Mouse (Mus musculus) layer of hippocampus, postnatal 36 days (tissue): ENCODE data around the gene Nrip1. TPM values are rescaled to one million over a fixed set of nuclear protein-coding genes. Genes with fewer than 3 reads are reported as not detected.

ENCODE experiments used
- DNase-seq, 2 experiments: peaks; one replicate each; pipeline ENCODE4 v3.0.0; 2022
- total RNA-seq, 2 experiments: library from RNA; stranded (reverse); gene quantifications; 2 replicates each; pipeline ENCODE4 v1.2.3; 2021

The Nrip1 gene
- total RNA-seq, 2 experiments from 2014 or later, result 55.6 to 60.4 TPM

DNA sequence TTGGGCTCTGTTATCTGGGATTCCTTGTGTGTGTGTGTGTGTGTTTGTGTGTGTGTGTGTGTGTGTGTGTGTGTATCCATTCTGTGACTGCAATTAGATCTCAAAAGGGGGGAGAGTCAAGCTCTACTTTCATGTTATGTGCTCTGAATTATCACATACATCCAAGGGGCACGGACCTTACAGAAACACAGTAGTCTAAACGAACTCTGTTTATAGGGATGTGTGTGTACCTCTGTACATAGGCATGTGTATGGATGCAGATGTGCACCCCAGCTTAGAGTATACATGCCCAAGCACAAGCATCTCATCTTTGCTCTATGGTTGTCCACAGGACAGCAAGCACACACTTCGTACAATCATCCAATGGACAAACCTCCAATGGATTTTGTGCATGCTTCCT lies 98.0 kb downstream of the Nrip1 start:
- DNase-seq, result no peak

GRCm38 (mm10) chr16:76275166-76275565 lies 98.5 kb downstream of the Nrip1 start:
- DNase-seq, result no peak

DNA sequence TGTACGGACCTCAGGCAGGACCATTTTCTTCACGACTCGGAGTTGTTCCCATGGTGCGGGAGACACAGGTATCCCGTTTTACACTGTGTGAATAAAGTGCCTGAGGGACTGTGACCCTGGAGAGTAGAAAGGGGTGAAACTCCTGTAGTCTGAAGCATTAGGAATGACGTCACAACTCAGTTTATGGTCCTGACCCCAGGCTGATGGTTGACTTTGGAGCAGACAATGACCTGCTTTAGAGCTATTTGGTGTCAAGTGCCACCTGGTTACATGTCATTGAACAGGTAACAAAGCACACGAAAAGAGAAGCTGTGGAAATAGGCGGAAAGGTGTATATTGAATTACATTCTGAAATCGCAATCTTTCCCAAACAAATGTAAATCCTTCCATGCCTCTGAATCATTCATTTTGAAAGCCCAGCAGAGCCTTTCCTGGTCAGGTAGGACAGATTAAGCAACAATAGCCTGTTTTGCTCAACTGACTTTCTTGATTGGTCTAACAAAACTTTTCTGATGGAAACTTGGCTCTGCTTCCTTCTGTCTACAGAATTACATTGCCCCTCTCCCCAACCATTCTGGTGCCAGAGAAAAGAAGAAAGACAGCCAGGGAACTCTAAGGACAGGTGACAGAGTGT lies 106.9 kb downstream of the Nrip1 start:
- DNase-seq, result no peak

DNA sequence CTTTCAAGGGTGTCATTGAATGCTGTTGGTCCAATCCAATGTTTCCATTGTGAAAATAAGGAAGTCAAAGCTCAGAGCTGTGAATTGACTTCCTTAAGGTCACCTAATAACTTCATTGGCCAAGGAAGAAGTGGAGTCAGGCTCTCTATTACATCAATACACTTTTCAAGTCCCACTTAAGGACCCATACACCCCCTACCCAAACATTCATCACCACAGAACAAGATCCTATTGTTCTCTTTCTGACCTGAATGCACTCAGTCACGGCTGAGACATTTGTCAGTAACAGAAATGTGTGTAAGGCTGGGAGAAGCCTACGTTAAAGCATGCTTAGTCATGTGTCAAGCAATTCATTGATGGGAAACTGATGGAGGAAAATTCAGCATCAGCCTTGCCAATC lies 107.8 kb downstream of the Nrip1 start:
- no peak for DNase-seq

DNA sequence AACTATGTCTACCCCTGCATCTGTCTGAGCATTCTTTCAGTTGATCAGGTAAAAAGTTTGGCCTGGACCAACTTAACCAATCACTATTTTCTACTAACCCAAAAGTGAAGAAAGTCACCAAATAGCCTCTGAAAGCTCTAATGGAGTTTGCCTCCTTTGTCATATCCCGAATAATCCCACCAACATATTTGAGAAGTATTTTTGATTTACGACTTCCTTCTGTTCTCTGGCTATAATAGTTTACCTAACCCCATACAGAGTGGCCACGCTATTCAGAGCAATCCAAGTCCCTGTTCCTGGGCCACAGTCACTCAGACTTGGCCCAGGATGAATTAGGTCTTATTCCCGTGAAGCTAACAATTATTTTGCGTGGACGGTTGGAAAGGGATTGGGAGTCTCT lies 108.3 kb downstream of the Nrip1 start:
- no peak for DNase-seq

DNA sequence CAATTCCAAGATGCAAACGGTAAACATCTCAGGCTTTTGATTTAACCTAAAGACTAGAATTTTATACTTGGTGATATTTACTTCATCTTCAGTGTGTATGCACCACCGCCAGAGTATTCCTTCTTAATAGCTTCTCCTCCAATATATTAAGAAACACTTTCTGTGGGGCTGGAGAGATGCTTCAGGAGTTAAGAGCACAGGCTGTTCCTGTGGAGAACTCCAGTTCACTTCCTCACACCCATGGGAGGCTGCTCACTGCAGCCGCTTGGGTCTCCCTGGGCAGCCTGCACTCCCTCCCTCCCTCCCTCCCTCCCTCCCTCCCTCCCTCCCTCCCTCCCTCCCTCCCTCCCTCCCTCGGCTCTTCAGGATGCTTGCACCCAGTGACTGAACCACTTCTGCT lies 110.2 kb downstream of the Nrip1 start:
- DNase-seq, result no peak

DNA sequence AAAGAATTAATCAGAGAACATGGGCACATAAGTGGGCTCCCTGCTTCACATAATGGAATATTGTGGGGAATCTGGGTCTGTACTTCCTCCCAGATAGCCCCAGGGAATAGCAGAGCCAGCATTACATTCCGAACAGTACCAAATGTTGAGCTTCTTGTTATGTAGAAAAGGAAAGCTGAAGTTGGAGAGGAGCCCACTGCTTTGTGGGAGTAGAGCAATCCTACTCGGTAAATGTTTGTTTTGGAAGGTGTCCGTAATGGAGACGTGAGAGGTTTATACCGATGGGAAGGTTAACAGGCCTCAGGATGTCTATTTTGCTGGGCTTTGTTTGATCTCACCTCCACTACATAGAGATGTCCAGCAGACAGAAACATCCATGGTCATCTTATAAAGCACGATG lies 113.3 kb downstream of the Nrip1 start:
- no peak for DNase-seq

DNA sequence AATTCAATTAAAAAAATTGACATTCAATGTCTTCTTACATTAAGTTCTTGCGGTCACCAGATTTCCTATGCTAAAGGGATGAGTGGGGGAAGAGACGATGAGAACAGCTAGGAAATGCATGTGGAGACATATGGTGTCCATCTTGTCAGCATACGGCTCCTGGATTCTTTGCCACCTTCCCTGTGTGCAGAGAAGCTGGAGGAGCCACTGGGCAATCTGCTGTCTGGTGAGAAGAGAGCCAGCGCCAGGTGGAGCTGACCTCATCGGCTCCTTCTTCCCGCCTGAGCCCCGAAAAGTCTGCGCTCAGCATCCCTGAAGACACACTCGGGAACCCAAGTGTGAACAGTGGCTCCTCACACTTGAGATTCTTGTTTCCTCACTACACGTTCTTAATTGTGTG lies 121.8 kb downstream of the Nrip1 start:
- DNase-seq, result no peak

DNA sequence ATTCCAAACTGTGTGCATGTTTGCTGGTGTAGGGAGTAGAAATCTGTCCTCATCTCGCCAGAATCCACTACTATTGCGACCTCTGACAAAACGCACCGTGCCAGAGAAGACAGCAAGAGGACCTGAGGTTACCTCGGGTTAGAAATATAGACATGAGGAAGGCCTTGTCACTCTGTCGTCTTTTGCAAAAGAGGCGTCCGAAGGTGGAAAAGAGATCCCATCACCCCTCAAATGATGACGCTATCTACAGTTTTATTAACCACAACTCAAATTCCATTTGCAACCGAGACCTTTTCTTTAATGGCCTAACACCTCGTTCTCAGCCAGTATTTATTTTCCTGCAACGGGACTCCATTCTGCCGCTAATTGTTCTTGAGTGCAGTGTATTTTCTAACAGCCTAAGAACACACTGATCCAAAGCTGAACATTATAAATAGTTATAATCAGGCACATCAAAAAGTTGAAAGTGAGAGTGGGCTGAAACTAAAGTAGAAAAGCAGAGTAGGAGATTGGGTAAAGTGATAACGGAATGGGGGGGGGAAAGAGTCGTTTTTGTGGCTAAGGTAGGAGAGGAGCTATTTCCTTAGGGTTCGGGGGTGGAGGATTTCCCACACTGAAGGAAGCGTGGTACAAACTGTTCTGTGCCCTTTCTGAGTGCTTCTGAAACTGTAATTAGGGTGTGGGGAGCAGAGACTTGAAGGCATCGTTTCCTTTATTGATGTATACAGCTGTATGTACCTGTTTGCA lies 124.1 kb downstream of the Nrip1 start:
- no peak for DNase-seq

DNA sequence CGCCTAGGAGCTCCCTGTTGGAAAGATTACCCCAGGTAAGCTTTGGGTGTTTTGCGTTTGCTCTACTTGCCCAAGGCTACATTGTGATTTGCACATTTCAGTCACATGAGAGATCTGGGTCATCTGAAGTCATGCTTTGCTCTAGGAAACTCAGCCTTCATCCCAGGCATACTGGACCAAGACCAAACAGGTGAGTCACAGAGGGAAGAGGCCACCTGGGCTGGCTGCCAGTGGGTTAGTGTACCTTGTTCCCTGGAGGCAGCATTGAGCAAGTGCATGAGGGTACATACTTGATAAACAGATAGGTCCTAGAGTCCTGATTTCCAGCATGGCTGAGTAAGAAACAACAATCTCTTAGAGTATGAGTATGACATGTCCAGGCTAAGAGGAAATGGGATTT lies 130.8 kb downstream of the Nrip1 start:
- DNase-seq, result no peak

DNA sequence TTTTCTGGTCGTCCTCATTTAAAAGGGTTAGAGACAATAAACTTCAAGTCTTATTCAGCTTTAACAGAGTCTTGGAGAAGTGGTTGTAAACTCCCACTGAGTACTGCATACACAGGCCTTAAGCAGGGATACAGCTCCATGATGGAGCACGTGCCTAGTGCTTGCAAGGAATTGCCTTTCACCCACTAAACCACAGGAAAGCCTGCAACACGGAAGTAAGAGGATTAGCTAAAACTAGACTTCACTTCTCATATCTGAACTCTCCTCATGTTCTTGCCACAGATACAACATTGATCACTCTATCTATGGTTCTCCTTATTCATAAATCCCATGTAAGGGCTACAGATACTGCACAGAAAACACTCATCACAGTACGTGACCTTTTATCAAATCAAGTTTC lies 132.4 kb downstream of the Nrip1 start:
- DNase-seq, result no peak

GRCm38 (mm10) chr16:76239353-76239752 lies 134.3 kb downstream of the Nrip1 start:
- DNase-seq, result no peak

DNA sequence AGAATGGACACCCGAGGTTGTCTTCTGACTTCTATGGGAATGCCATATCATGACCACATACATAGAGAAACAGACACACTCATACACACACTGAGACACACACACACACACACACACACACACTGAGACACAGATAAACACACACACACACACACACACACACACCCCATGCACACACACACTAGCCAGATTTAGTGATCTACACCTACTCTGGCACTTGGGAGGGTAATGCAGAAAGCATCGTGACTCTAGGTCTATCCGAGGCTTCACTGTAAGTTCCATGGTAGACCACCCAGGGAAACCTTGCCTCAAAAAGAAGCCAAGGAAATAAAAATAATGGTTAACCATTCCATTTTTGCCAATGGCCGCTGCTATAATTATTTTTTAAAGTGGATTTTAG lies 134.8 kb downstream of the Nrip1 start:
- no peak for DNase-seq
